Mouse (Mus musculus) left cerebral cortex, adult 8-10 months (tissue): Measurements from ENCODE around the gene Gm10840. TPM values are rescaled to one million over a fixed set of nuclear protein-coding genes. Genes with fewer than 3 reads are reported as not detected.
A peak's percentile ranks its signal among the peaks of the same experiment; 100 is the strongest.

Experiments used
- DNase-seq, 2 experiments: peaks; one replicate each; pipeline ENCODE4 v3.0.0; 2022; ENCODE audit warnings: low spot score in 2 of 2
- total RNA-seq, 4 experiments: library from RNA; stranded (reverse); gene quantifications; 2 replicates each; pipeline ENCODE4 v1.2.4; 2022

Gene Gm10840
- total RNA-seq, 4 experiments from 2014 or later, result 1.7 TPM; not detected in 3

DNA sequence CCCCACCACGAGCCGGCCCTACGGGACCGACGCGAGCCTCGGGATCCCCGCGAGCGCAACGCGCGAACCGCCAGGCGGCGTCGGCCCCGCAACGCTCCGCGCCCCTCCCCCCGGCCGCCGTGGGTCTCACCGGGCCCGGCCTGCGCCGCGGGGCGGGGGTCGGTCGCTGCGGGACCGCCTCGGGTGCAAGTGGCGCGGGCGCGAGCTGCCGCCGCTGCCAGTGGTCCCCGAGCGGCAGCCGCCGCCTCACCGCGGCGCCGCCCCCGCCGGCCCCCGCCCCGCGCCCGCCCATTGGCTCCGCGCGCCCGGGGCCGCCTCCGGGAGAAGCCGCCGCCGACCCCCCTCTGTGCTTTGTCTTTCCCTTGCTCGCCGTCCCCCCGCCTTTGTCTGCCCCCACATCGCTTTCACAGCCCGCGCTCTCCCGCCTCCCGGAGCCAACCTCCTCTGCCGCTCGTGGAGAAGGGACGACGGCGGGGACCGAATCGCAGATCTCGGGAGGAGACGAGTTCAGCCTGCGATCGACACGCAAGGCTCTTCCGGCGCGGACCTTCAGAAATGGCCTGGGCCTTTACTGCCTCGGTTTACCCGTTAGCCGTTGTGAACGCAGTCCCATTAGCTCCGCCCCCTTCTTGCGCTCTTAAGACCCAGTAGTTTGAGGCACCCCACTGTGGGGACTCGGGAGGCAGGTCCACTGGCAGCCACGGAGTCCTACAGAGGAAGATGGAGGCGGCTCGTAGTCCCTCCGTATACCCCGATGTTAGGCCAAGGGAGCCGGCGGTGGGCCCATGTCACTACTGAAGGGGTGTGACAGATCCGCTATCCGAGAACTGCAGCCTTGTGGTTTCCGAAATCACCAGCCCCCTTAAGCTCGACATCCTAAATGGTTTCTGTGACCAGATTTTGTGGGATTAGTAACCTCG is 469 bp upstream of the Gm10840 start:
- DNase-seq, result peak; percentile 67 to 80

- no peak for DNase-seq
Observed at GRCm38 (mm10) chr11:106162237-106162636, 1.6 kb downstream of the Gm10840 start.

- no peak for DNase-seq
Observed at GRCm38 (mm10) chr11:106163546-106163945, 2.9 kb downstream of the Gm10840 start.

- DNase-seq, result no peak
Observed at GRCm38 (mm10) chr11:106164601-106165180, 4.0 kb downstream of the Gm10840 start.

DNA sequence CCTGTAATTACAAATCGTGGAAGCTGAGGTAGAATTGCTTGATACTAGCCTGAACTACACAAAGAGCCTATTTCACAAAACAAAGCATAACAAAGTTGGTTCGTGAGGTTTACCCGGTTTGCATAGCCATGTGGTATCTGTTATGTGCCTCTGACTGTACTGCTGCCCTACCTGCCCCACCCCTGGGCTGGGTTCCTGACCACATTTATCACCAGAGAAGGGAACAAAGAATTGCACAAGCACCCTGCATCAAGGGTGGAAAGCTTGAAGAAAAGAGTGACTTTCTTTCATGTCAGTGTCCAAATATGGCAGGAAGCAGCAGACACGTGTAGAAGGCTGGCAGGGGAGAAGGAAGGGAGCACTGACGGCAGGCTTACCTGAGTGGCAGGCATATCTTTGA is 6.8 kb downstream of the Gm10840 start:
- DNase-seq, result no peak

GRCm38 (mm10) chr11:106170807-106171206 is 10.2 kb downstream of the Gm10840 start:
- no peak for DNase-seq

DNA sequence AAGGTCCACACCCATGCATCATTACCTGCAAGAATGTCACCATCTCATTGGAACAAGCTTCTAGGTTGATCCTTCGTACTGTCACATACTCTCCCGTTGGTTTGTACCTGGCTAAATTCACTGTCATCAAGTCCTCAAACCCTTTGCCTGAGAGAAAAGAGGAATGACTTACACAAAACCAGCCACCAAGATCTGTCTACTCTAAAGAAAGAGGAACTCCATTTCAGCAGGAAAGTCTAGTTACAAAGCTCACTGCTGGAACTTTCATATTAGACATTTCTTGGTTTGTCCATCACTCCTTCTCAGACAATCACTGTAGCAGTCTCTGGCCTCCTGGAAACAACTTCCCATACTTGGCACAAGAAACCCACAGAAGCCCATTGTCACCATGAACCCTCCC is 12.6 kb downstream of the Gm10840 start:
- no peak for DNase-seq

- DNase-seq, result no peak
Observed at GRCm38 (mm10) chr11:106174372-106174771, 13.7 kb downstream of the Gm10840 start.

- DNase-seq, result no peak
Observed at GRCm38 (mm10) chr11:106175081-106175480, 14.4 kb downstream of the Gm10840 start.

GRCm38 (mm10) chr11:106176372-106176771 is 15.7 kb downstream of the Gm10840 start:
- no peak for DNase-seq

DNA sequence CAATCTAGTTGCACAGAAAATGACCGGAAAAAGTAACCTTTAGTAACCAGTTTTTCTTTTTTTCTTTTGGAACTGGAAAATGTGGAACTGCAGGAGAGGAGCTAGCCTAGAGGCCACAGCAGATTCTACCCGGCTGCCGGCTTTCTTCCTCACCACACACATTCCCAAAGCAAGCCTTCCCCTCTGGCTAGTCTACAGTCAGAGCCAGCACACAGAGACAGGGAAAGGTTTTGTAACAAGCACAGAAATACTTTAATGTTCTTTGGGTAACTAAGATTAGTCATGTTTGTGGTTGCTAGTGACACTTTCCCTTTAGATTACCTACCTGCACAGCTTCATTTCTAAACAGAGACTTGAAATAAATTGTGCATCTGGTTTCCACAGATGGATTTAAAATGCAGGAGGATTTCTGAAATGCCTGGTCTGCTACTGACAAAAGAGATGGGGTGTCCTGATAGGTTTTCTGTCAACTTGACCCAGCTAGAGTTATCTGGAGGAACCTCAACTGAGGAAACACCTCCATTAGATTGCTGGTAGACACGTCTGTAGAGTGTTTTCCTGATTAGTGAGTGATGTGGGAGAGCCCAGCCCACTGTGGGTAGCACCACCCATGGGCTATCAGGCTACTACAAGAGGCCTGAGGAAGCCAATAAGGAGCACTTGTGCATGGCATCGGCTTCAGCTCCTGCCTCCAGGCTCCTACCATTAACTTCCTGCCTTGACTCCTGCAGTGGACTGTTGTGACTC is 17.6 kb downstream of the Gm10840 start:
- no peak for DNase-seq

GRCm38 (mm10) chr11:106179711-106180448 is 19.2 kb downstream of the Gm10840 start:
- DNase-seq, result peak in 1 of 2 experiments; percentile 65

DNA sequence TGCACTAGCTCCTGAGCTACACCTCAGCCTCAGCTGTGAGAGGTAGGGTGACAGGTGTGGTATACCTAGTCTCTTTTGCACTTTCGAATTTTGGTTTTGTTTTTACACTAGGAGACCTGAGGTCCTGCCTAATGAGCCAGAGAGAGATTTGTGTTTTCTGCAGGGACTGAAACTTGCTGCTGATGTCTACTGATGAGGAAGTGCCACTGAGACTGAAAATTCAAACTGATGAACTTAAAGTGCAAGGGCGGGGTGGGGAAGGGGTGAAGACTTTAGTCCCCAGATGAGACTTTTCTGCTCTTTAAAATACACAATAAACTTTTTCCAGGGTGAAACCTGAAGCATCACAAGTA is 19.8 kb downstream of the Gm10840 start:
- no peak for DNase-seq

GRCm38 (mm10) chr11:106187326-106187725 is 26.7 kb downstream of the Gm10840 start:
- no peak for DNase-seq

GRCm38 (mm10) chr11:106191716-106192115 is 31.1 kb downstream of the Gm10840 start:
- DNase-seq, result no peak

DNA sequence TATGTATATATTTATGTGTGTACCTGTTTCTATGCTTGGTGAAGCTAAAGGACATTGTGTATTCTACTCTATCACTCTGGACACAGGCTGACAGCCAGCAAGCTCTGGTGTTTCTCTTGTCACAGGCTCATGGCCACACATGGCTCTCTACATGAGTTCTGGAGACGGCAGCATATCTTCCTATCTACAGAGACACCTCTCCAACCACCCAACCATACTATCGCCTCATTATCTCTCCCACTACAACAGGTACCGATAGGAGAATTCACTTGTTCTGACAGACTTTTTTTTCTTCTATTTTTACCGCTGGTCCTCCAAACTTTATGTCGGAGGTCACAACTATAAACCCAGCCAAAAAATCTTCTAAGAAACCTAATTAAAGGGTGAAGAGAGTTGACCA is 31.6 kb downstream of the Gm10840 start:
- DNase-seq, result no peak

DNA sequence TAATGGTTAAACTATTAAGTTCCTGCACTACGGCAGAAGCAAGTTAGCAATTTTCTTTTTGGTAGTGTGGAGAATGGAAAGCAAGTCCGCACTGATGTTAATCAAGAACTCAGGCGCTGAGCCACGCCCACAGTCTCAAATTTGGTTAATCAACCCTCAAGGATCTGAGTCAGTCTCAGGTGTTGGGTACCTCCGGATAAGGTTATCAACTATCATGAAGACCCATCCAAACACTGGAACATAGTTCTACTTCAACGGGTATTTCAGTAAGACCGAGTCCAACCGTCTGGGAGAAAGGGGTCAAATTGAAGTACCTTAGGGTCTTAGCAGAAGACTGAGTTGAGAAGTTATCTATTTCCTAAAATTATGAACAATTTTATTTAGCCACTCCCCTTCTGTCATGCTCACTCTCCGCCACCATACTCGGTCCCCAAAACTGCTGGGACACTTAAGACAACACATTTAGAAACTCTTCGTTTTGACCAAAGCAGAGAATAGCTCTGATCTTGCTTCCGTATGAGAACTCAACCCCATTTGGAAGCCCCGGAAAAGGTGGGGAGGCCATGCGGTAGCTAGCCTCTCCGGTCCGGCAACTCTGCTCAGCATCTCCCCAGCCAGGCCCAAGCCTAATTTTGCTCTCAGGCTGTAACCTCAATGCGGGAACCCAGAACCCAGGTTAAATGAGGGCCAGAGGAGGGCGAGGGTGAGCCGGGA is 32.2 kb downstream of the Gm10840 start:
- peak in 1 of 2 experiments; percentile 12 for DNase-seq

- peak; percentile 88 to 94 for DNase-seq
Observed at GRCm38 (mm10) chr11:106193371-106194154, 32.9 kb downstream of the Gm10840 start.

DNA sequence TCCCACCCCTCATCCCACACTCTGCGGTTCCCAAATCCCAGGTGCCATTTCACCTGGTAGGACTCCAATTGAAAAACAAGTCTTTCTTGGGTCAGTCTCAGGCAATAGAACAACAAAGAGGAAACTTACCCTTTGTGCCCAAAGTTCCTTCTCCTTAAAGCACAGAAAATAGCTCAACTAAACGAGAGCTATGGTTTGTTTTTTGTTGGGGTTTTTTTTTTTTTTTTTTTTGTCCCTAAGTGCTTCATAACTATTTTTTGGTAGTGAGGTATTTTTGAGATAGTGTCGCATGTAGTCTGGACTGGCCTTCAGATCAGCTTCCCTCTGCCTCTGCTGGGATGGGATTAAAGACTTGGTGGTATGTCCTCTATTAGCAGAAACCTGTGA is 33.5 kb downstream of the Gm10840 start:
- no peak for DNase-seq

GRCm38 (mm10) chr11:106194891-106195290 is 34.2 kb downstream of the Gm10840 start:
- no peak for DNase-seq
